Mouse (Mus musculus) liver, embryonic 13.5 days (tissue): ENCODE results near the gene Kifc1. TPM values are rescaled to one million over a fixed set of nuclear protein-coding genes. Genes with fewer than 3 reads are reported as not detected.

Experiments
- ATAC-seq: fragments of 200-750 bp; cut with Nextera tagmentation; 2 replicates; pipeline ENCODE4 v1.8.0; 2017; ENCODE audit warnings: low read depth, mild to moderate bottlenecking, moderate number of reproducible peaks, moderate library complexity
- DNase-seq: peaks from one replicate; pipeline ENCODE4 v3.0.0; 2022
- H3K27ac ChIP-seq: fragments of 300-500 bp; sonication (generic); 2 replicates; pipeline ENCODE4 v1.5.1; 2015; ENCODE audit warnings: moderate library complexity, mild to moderate bottlenecking, inconsistent platforms
- H3K27me3 ChIP-seq: fragments of 300-500 bp; sonication (generic); 2 replicates; pipeline ENCODE4 v1.6.1; 2015; ENCODE audit warnings: mild to moderate bottlenecking, inconsistent platforms
- H3K36me3 ChIP-seq: fragments of 300-500 bp; sonication (generic); 2 replicates; pipeline ENCODE4 v1.6.1; 2015; ENCODE audit warnings: mild to moderate bottlenecking, inconsistent platforms
- H3K4me1 ChIP-seq: fragments of 300-500 bp; sonication (generic); replicated peaks from 2 replicates; pipeline ENCODE4 v1.6.1; 2015; ENCODE audit warnings: inconsistent platforms
- H3K4me2 ChIP-seq: fragments of 300-500 bp; sonication (generic); 2 replicates; pipeline ENCODE4 v1.6.1; 2015; ENCODE audit warnings: inconsistent platforms, mild to moderate bottlenecking, moderate library complexity
- H3K4me3 ChIP-seq: fragments of 300-500 bp; sonication (generic); replicated peaks from 2 replicates; pipeline ENCODE4 v1.5.1; 2015; ENCODE audit warnings: mild to moderate bottlenecking, inconsistent platforms
- H3K9ac ChIP-seq: fragments of 300-500 bp; sonication (generic); 2 replicates; pipeline ENCODE4 v1.6.1; 2015; ENCODE audit warnings: mild to moderate bottlenecking, inconsistent platforms
- H3K9me3 ChIP-seq: fragments of 300-500 bp; sonication (generic); replicated peaks from 2 replicates; pipeline ENCODE4 v1.6.1; 2016; ENCODE audit warnings: inconsistent platforms
- WGBS: fragments of 180-500 bp; shearing (Covaris S2); methylation state at CpG from one replicate; pipeline ENCODE4 v1.1.7; 2015; ENCODE audit not compliant: insufficient replicate concordance; 5-methylcytosine and 5-hydroxymethylcytosine counted together
- polyA plus RNA-seq: library from polyadenylated mRNA; unstranded; fragments of >200 nt; fragmentation: Nextera tagmentation; extraction: Ambion mirVana; gene quantifications from 2 replicates; pipeline ENCODE4 v1.2.1, GENCODE M21; 2015

Gene Kifc1
- 6.9 and 7.6 TPM in 2 replicates for polyA plus RNA-seq

- ATAC-seq, result peak; percentile 95
- WGBS, result 0% methylated on average over 49 of the region's 49 CpGs
These were observed at the start of gene Kifc1 for GRCm38 (mm10) chr17:33890533-33891059. Gene Kifc1 (minus strand): TSS chr17:33890661.

GRCm38 (mm10) chr17:33938783-33939182 is 48.3 kb upstream of the Kifc1 start:
- Histone ChIP-seq H3K9ac (peak overlapping the region; percentile 86), H3K36me3 (peaks cover 61% of the 10 kb centered on the region), H3K9me3 (no peaks in the 10 kb centered on the region), H3K27me3 (no peaks in the 10 kb centered on the region), H3K4me1 (peaks cover 38% of the 10 kb centered on the region), H3K4me3 (peak overlapping the region; percentile 79), H3K27ac (peak overlapping the region; percentile 70; the same call in 1 of the 2 replicates), H3K4me2 (peak overlapping the region; percentile 84)
- DNase-seq (no peak), ATAC-seq (no peak)
- 67% methylated on average over 11 of the region's 11 CpGs for WGBS

More at GRCm38 (mm10) chr17:33890533-33891059, at the start of gene Kifc1:
- H3K27ac ChIP-seq, result peak within 1 kb of the TSS; percentile 85
- H3K27me3 ChIP-seq, result no peaks in the 10 kb centered on the region
- peak within 1 kb of the TSS; percentile 82 for H3K4me3 ChIP-seq
- H3K36me3 ChIP-seq, result peaks cover 19% of the 10 kb centered on the region
- no peaks in the 10 kb centered on the region for H3K9me3 ChIP-seq
- H3K9ac ChIP-seq, result peak within 1 kb of the TSS; percentile 92
- peak within 1 kb of the TSS; percentile 76 for H3K4me2 ChIP-seq
- DNase-seq, result peak; percentile 99
- peaks cover 27% of the 10 kb centered on the region for H3K4me1 ChIP-seq

GRCm38 (mm10) chr17:33936993-33937392 is 46.5 kb upstream of the Kifc1 start:
- no peak for ATAC-seq
- no peak for DNase-seq
- H3K9ac ChIP-seq, result no peak overlapping the region
- H3K27ac ChIP-seq, result no peak overlapping the region
- 85% methylated on average over 15 of the region's 15 CpGs for WGBS
- H3K27me3 ChIP-seq, result no peaks in the 10 kb centered on the region
- peaks cover 61% of the 10 kb centered on the region for H3K36me3 ChIP-seq
- no peaks in the 10 kb centered on the region for H3K9me3 ChIP-seq
- H3K4me1 ChIP-seq, result peaks cover 46% of the 10 kb centered on the region
- no peak overlapping the region for H3K4me3 ChIP-seq
- H3K4me2 ChIP-seq, result no peak overlapping the region

- no peak overlapping the region for H3K4me3 ChIP-seq
- no peaks in the 10 kb centered on the region for H3K9me3 ChIP-seq
- peaks cover 49% of the 10 kb centered on the region for H3K4me1 ChIP-seq
- H3K4me2 ChIP-seq, result no peak overlapping the region
- 82% methylated on average over 21 of the region's 21 CpGs for WGBS
- peaks cover 60% of the 10 kb centered on the region for H3K36me3 ChIP-seq
- DNase-seq (no peak), ATAC-seq (no peak)
- no peak overlapping the region for H3K9ac ChIP-seq
- H3K27ac ChIP-seq, result no peak overlapping the region
- no peaks in the 10 kb centered on the region for H3K27me3 ChIP-seq
These were observed 45.1 kb upstream of the Kifc1 start for GRCm38 (mm10) chr17:33935422-33936055.

GRCm38 (mm10) chr17:33932970-33933369 is 42.5 kb upstream of the Kifc1 start:
- Histone ChIP-seq H3K27ac (no peak overlapping the region), H3K4me3 (no peak overlapping the region), H3K9me3 (no peaks in the 10 kb centered on the region), H3K4me1 (peaks cover 50% of the 10 kb centered on the region), H3K27me3 (no peaks in the 10 kb centered on the region), H3K4me2 (no peak overlapping the region), H3K9ac (no peak overlapping the region), H3K36me3 (peaks cover 49% of the 10 kb centered on the region)
- DNase-seq (no peak), ATAC-seq (no peak)
- 87% methylated on average over 15 of the region's 15 CpGs for WGBS

- Histone ChIP-seq H3K4me3 (no peak overlapping the region), H3K36me3 (peaks cover 51% of the 10 kb centered on the region), H3K4me2 (no peak overlapping the region), H3K27me3 (no peaks in the 10 kb centered on the region), H3K27ac (no peak overlapping the region), H3K9ac (no peak overlapping the region), H3K4me1 (peaks cover 55% of the 10 kb centered on the region), H3K9me3 (no peaks in the 10 kb centered on the region)
- 87% methylated on average over 14 of the region's 14 CpGs for WGBS
- ATAC-seq (no peak), DNase-seq (no peak)
These were observed 42.0 kb upstream of the Kifc1 start for GRCm38 (mm10) chr17:33932448-33932847.

- no peak overlapping the region for H3K9ac ChIP-seq
- WGBS, result 93% methylated on average over 11 of the region's 11 CpGs
- H3K27me3 ChIP-seq, result no peaks in the 10 kb centered on the region
- DNase-seq (no peak), ATAC-seq (no peak)
- no peak overlapping the region for H3K27ac ChIP-seq
- H3K4me3 ChIP-seq, result no peak overlapping the region
- H3K9me3 ChIP-seq, result no peaks in the 10 kb centered on the region
- H3K4me2 ChIP-seq, result no peak overlapping the region
- H3K4me1 ChIP-seq, result peaks cover 55% of the 10 kb centered on the region
- peaks cover 46% of the 10 kb centered on the region for H3K36me3 ChIP-seq
These were observed 41.5 kb upstream of the Kifc1 start for GRCm38 (mm10) chr17:33931947-33932346.

- Histone ChIP-seq H3K9ac (peak overlapping the region; percentile 92), H3K27me3 (no peaks in the 10 kb centered on the region), H3K27ac (peak overlapping the region; percentile 29), H3K4me1 (peaks cover 55% of the 10 kb centered on the region), H3K36me3 (peaks cover 47% of the 10 kb centered on the region), H3K4me2 (peak overlapping the region; percentile 100), H3K4me3 (peak overlapping the region; percentile 88), H3K9me3 (no peaks in the 10 kb centered on the region)
- no peak for ATAC-seq
- 50% methylated on average over 18 of the region's 18 CpGs for WGBS
- DNase-seq, result no peak
These were observed 40.9 kb upstream of the Kifc1 start for GRCm38 (mm10) chr17:33931159-33931866.

GRCm38 (mm10) chr17:33930280-33931158 is 40.1 kb upstream of the Kifc1 start:
- peak overlapping the region; percentile 88 for H3K4me3 ChIP-seq
- H3K9ac ChIP-seq, result peak overlapping the region; percentile 92
- no peaks in the 10 kb centered on the region for H3K27me3 ChIP-seq
- peaks cover 51% of the 10 kb centered on the region for H3K36me3 ChIP-seq
- H3K9me3 ChIP-seq, result no peaks in the 10 kb centered on the region
- peaks cover 59% of the 10 kb centered on the region for H3K4me1 ChIP-seq
- H3K27ac ChIP-seq, result peak overlapping the region; percentile 96
- H3K4me2 ChIP-seq, result peak overlapping the region; percentile 100
- DNase-seq (peak; percentile 51), ATAC-seq (peak; percentile 17; the same call in 1 of the 2 replicates)
- 1% methylated on average over 45 of the region's 45 CpGs for WGBS

GRCm38 (mm10) chr17:33929371-33930279 is 39.2 kb upstream of the Kifc1 start, which contains the start of gene Rgl2:
Gene Rgl2 (plus strand): TSS chr17:33929543.
- ATAC-seq, result peak; percentile 79
- peaks cover 65% of the 10 kb centered on the region for H3K4me1 ChIP-seq

More at GRCm38 (mm10) chr17:33929371-33930279, 39.2 kb upstream of the Kifc1 start, which contains the start of gene Rgl2:
- Histone ChIP-seq H3K27ac (peak within 1 kb of the TSS; percentile 96), H3K36me3 (peaks cover 52% of the 10 kb centered on the region), H3K27me3 (no peaks in the 10 kb centered on the region), H3K9me3 (no peaks in the 10 kb centered on the region), H3K4me3 (peak within 1 kb of the TSS; percentile 88), H3K4me2 (peak within 1 kb of the TSS; percentile 100), H3K9ac (peak within 1 kb of the TSS; percentile 92)
- peak; percentile 91 for DNase-seq
- 0% methylated on average over 77 of the region's 80 CpGs for WGBS
